Mouse (Mus musculus) CD4-positive, CD25-positive, alpha-beta regulatory T cell, adult 2 months (primary cell): ENCODE measurements around the gene Lrrc8b.

Source experiments
- DNase-seq: peaks from one replicate; pipeline ENCODE4 v3.0.0-alpha.2; 2012; ENCODE audit warnings: low read depth, low spot score

Lrrc8b gene

DNA sequence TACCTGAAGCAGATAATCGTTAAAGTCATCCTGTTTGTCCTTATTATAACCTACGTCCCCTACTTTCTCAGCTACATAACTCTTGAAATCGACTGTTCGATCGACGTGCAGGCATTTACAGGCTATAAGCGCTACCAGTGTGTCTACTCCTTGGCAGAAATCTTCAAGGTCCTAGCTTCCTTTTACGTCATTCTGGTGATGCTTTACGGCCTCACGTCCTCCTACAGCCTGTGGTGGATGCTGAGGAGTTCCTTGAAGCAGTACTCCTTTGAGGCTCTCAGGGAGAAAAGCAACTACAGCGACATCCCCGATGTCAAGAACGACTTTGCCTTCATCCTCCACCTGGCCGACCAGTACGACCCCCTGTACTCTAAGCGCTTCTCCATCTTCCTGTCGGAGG, 65.0 kb downstream of the Lrrc8b start:
- DNase-seq = no peak

- no peak for DNase-seq
These were observed 68.1 kb downstream of the Lrrc8b start for GRCm38 (mm10) chr5:105483632-105484031.

DNA sequence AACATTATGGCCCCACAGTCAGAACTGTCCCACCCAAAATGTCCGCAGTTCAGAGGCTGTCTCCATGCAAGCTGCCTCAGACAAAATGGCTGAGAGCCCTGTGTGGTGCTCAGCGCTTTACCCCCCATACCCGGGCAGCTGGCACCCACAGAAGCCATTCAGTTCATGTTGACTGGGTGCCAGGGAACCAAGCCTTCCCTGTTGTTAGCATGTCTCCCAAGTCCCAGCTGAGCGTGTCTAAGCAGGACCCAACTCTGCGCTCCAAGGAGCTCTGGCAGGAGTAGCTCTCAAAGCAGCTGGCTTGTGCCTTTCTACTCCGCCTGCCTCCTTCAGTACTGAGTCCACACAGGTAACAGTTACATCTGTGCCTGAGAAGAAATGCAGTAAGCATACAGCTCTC, 68.7 kb downstream of the Lrrc8b start:
- no peak for DNase-seq

DNA sequence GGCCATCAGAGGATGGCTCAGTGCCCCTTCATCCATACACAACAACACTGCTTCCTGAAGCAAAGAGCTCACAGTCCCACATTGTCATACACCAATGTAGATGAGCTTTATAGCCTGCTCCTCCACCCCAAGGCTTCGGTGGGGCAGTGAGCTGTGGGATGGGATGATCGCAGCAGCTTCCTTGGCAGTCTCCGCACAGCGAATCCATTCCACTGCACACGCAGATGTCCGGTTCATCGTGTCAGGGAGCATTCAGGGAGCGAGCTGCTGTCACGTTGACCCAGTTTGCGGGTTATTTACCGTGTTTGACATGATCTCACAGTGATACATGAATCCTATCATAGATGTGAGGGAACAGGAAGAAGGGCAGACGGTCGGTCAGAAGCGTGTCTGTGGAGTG, 69.3 kb downstream of the Lrrc8b start:
- no peak for DNase-seq

DNA sequence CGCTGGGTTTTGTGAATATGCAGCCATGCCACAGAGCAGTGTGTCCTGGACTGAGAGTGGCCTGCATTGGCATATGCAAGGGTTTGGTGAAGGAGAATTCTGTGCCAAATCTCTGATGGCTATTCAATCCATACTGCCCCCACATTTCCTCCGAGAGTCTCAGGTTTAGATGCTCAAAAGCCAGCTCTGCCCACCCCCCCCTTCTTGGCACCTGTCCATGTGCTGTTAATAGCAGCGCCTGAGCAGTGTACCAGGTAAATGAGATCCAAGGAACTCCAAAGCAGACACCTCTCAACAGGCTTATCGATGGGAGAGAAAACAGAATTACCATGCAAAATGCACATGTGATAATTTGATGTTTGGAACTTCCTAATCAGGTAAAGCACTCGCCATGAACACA, 74.6 kb downstream of the Lrrc8b start:
- DNase-seq = no peak

DNA sequence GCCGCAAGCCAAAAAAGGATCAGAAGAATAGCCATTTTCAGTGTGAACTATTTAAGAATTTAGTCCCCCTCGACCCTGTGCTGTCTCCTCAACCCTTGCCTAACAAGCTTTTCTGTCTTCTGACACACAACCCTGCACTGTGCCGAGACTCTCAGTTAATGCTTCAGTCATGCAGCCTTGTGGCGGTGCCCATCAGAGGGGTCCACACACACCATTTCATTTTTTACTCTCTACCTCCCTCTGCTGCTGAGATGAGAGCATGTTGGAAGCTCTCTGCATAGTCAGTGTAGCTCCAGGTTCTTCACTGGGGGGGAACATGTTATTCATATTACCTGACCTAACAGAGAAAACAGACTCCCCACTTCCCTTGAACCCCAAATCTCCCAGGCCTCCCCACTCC, 75.8 kb downstream of the Lrrc8b start:
- DNase-seq = peak; percentile 49

DNA sequence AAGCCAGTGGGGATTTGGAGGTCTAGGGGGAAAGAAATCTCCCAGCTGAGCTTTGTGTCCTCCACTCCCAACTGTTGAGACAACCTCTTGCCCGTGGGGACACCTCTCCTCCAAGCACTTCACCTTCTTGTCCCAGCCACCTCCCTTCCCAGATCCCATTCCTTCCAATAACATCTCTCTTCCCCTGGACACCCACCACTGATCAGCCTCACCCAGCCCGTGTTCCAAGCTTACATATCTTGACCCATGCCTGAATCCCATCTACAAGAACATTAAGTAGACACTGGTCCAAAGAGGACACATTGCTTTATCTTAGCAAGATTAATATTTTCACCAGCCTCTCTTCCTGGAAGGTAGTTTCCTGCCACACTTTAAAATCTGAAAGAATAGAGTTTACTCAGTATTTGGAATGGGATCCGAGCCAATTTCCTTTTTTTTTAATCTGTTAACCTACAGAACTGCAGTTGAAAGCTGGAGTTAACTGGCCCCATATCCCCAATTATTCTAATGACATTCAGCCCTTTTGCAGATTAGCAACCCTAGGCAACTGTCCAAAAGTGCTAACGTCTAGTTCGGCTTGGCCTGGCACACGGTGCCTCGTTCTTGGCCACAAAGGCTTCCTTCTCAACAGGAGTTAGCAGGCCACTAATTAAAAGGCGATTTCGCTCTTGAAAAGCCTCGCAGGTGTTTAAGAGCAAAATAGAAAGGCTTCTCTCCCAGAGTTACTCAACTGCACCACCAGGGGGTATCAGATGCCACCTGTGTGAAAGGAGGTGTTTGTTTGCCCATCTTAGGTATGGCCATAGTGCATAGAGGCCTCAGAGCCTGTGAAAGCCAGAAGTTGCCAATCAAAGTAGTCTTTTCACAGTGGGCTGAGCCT, 77.0 kb downstream of the Lrrc8b start:
- DNase-seq = peak; percentile 82

GRCm38 (mm10) chr5:105493377-105493776, 77.8 kb downstream of the Lrrc8b start:
- no peak for DNase-seq

DNA sequence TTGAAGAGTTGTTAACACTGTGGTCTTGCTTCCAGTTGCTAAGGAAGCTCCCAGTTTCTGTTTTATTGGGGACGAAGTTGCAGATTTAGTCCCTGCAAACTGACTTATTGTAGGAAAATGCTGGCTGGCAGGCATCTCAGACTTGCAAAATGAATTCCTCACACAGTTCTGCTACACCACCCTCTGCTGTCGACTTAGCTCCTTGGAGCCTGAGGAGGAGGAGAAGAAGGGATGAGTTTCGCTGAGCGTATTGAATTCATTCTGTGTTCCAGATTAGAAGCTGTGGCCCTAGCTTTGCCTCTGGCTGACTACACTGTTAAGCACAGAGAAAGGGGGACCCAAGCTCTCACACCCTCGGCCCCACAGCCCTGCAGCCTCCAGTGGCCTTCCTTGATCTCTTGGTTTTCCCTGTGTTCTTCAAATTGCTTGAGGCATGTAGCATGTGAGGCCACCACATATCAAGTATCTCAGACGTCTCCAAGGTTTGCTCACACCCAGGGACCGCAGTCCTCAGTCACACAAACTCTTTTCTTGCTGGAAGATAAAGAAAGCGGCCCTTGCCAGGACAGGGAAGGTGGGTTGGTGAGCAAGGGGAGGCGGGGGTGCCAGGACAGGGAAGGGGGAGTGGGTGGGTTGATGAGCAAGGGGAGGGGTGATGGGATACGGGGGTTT, 78.8 kb downstream of the Lrrc8b start:
- DNase-seq = no peak

DNA sequence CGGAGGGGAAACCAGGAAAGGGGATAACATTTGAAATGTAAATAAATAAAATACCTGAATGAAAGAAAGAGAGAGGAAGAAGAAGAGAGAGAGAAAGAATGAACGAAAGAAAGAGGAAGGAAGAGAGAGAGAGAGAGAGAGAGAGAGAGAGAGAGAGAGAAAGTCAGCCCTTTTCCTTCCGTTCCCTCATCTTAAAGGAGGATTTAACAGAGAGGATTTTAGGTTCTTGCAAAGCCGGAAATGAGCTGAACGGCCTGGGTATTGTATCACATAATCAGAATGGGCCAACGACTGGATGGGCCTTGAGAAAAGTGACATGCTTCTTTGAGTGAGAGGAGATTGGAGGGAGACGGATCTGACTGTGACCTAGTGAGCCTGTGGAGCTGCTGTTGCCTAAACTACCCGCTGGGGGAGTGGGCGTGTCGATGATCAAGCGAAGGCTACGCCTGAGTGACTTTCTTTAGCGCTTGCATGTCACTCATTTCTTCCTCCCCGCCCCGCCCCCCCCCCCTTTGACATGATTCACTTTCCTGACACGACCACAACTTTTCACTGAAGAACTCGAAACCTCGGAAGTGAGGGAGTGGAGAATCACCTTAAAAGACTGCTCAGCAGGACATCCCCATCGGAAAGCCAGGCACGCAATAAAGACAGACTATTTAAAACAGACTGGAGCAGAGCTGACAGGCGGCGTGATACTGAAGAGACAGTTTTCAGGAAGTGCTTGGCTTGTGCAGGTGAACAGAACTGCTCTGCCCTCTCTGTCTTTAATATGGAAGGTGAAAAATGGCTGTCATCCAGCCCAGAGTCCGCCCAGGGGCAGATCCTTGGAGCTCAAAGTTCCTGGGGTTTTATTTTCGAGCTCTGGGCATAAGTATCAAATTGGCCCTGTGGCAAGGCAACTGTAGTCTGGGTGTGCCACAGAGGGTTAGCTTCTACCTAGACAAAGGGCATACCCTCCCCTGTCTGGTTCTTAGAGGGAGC, 79.6 kb downstream of the Lrrc8b start:
- DNase-seq = peak; percentile 96

- DNase-seq = peak; percentile 43
These were observed 80.6 kb downstream of the Lrrc8b start for GRCm38 (mm10) chr5:105496133-105496532.

- DNase-seq = no peak
These were observed 81.0 kb downstream of the Lrrc8b start for GRCm38 (mm10) chr5:105496586-105496985.

GRCm38 (mm10) chr5:105498429-105499000, 82.9 kb downstream of the Lrrc8b start:
- DNase-seq = no peak

GRCm38 (mm10) chr5:105499396-105499795, 83.8 kb downstream of the Lrrc8b start:
- DNase-seq = peak; percentile 43

- peak; percentile 73 for DNase-seq
These were observed 84.9 kb downstream of the Lrrc8b start for GRCm38 (mm10) chr5:105500132-105501121.

DNA sequence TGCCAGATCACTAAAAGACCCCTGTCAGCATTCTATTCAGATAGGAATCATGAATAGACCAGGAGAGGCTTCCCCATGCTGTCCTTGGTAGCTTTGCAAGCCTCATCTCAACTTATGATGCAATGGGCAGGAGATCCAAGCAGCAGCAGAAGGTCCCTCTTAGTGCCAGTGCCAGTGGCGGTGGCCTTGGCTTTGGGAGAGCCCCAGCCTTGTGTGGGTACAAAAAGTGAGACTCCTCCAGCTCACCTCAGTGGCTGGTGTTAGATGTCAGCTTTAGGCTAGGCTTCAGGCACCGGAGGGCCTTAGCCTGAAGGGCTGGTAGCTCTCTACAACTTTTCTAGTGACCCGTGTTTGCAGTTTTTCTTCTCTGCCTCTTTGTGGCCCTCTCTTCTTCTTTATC, 85.6 kb downstream of the Lrrc8b start:
- no peak for DNase-seq

GRCm38 (mm10) chr5:105508813-105509212, 93.2 kb downstream of the Lrrc8b start:
- DNase-seq = no peak

GRCm38 (mm10) chr5:105512297-105512696, 96.7 kb downstream of the Lrrc8b start:
- no peak for DNase-seq

DNA sequence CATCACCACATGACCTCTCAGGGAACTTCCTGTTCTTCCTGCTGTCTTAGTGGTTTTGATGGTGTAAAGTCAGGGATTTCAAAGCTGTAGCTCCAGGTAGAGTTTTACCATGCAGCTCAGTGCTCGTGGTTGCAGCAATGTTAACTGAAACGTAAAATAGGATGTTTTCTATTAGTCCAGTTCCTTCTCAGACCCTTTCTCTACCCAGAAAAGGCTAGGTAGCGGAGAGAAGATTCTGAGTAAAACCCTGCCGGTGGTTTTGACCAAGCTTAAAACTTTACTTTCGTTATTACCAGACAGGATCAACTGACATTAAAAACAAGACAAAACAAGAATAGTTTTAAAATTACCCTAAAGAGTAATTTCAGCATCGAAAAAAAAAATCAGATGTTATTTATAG, 100.0 kb downstream of the Lrrc8b start:
- DNase-seq = peak; percentile 55

- no peak for DNase-seq
These were observed 100.7 kb downstream of the Lrrc8b start for GRCm38 (mm10) chr5:105516290-105516689.
